Mouse (Mus musculus) midbrain, postnatal 0 days (tissue): ENCODE data around the gene Rhov. TPM values are rescaled to one million over a fixed set of nuclear protein-coding genes. Genes with fewer than 3 reads are reported as not detected.

ENCODE experiments used
- ATAC-seq: fragments of 200-750 bp; cut with Nextera tagmentation; 2 replicates; pipeline ENCODE4 v1.8.0; 2017; ENCODE audit warnings: moderate number of reproducible peaks, mild to moderate bottlenecking, moderate TSS enrichment, moderate library complexity; ENCODE audit not compliant: low FRiP score
- DNase-seq: peaks from one replicate; pipeline ENCODE4 v3.0.0-alpha.2; 2015; ENCODE audit warnings: low spot score
- H3K27ac ChIP-seq: fragments of 300-500 bp; sonication (generic); 2 replicates; pipeline ENCODE4 v1.5.1; 2014; ENCODE audit warnings: low read depth, mild to moderate bottlenecking, low read length, mixed read lengths
- H3K27me3 ChIP-seq: fragments of 300-500 bp; sonication (generic); 2 replicates; pipeline ENCODE4 v1.6.1; 2014; ENCODE audit warnings: low read length, control low read depth, mixed read lengths; ENCODE audit not compliant: insufficient read depth
- H3K36me3 ChIP-seq: fragments of 300-500 bp; sonication (generic); 2 replicates; pipeline ENCODE4 v1.6.1; 2014; ENCODE audit warnings: low read length, control low read depth, mixed read lengths; ENCODE audit not compliant: insufficient read depth
- H3K4me1 ChIP-seq: fragments of 300-500 bp; sonication (generic); 2 replicates; pipeline ENCODE4 v1.6.1; 2014; ENCODE audit warnings: mild to moderate bottlenecking, control low read depth, antibody characterized with exemption, low read length, mixed read lengths; ENCODE audit not compliant: insufficient read depth
- H3K4me2 ChIP-seq: fragments of 300-500 bp; sonication (generic); 2 replicates; pipeline ENCODE4 v1.6.1; 2014; ENCODE audit warnings: low read depth, mild to moderate bottlenecking, low read length, mixed read lengths; ENCODE audit not compliant: poor library complexity, severe bottlenecking
- H3K4me3 ChIP-seq: fragments of 300-500 bp; sonication (generic); 2 replicates; pipeline ENCODE4 v1.5.1; 2014; ENCODE audit warnings: low read depth, mild to moderate bottlenecking, low read length, moderate library complexity
- H3K9ac ChIP-seq: fragments of 300-500 bp; sonication (generic); replicated peaks from 2 replicates; pipeline ENCODE4 v1.6.1; 2014; ENCODE audit warnings: mild to moderate bottlenecking, low read length, moderate library complexity, mixed read lengths; ENCODE audit not compliant: poor library complexity, severe bottlenecking
- H3K9me3 ChIP-seq: fragments of 300-500 bp; sonication (generic); 2 replicates; pipeline ENCODE4 v1.6.1; 2016; ENCODE audit warnings: low read length, control low read depth
- CTCF ChIP-seq: IDR thresholded peaks from 2 replicates; pipeline ENCODE4 v1.5.1; 2016; ENCODE audit warnings: antibody characterized with exemption, mild to moderate bottlenecking
- WGBS: fragments of 180-500 bp; shearing (Covaris S2); extraction: QIAGEN DNeasy Blood & Tissue Kit; methylation state at CpG from one replicate; pipeline ENCODE4 v1.1.7; 2014; 5-methylcytosine and 5-hydroxymethylcytosine counted together
- polyA plus RNA-seq: library from polyadenylated mRNA; unstranded; fragments of >200 nt; fragmentation: Nextera tagmentation; extraction: Ambion mirVana; gene quantifications from 2 replicates; pipeline ENCODE4 v1.2.1, GENCODE M21; 2015
- total RNA-seq: library from RNA; depleted of rRNA; stranded (reverse); fragments of >200 nt; gene quantifications from 2 replicates; pipeline ENCODE4 v1.2.3, GENCODE M21; 2014

The Rhov gene
- total and polyA plus RNA-seq, 2 experiments from 2014 or later = 32.7 to 37.7 TPM

DNA sequence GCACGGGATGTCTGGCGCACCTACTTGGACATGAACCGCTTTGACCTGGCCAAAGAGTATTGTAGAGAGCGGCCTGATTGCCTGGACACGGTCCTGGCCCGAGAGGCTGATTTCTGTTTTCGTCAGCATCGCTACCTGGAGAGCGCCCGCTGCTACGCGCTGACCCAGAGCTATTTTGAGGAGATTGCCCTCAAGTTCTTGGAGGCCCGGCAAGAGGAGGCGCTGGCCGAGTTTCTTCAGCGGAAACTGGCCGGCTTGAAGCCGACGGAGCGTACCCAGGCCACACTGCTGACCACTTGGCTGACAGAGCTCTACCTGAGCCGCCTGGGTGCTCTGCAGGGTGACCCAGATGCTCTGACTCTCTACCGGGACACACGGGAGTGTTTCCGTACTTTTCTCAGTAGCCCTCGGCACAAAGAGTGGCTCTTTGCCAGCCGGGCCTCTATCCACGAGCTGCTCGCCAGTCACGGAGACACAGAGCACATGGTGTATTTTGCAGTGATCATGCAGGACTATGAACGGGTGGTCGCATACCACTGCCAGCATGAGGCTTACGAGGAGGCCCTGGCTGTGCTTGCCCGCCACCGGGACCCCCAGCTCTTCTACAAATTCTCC lies 22.8 kb upstream of the Rhov start:
- no peaks in the 10 kb centered on the region for H3K27me3 ChIP-seq
- ATAC-seq = no peak
- H3K9me3 ChIP-seq = no peaks in the 10 kb centered on the region
- peaks cover 67% of the 10 kb centered on the region for H3K36me3 ChIP-seq
- no peak for TF ChIP-seq CTCF
- no peak overlapping the region for H3K4me2 ChIP-seq
- DNase-seq = no peak
- H3K4me3 ChIP-seq = no peak overlapping the region
- H3K9ac ChIP-seq = no peak overlapping the region
- WGBS = 93% methylated on average over 34 of the region's 34 CpGs
- H3K4me1 ChIP-seq = no peaks in the 10 kb centered on the region
- H3K27ac ChIP-seq = no peak overlapping the region

DNA sequence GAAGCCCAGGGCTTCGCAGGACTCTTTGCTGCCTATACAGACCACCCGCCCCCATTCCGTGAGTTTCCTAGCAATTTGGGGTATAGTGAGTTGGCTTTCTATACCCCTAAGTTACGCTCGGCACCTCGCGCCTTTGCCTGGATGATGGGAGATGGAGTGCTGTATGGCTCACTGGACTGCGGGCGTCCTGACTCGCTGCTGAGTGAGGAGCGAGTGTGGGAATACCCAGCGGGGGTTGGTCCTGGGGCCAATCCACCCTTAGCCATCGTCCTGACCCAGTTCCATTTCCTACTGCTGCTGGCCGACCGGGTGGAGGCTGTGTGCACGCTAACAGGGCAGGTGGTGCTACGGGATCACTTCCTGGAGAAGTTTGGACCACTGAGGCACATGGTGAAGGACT lies 22.2 kb upstream of the Rhov start:
- no peak for TF ChIP-seq CTCF

DNA sequence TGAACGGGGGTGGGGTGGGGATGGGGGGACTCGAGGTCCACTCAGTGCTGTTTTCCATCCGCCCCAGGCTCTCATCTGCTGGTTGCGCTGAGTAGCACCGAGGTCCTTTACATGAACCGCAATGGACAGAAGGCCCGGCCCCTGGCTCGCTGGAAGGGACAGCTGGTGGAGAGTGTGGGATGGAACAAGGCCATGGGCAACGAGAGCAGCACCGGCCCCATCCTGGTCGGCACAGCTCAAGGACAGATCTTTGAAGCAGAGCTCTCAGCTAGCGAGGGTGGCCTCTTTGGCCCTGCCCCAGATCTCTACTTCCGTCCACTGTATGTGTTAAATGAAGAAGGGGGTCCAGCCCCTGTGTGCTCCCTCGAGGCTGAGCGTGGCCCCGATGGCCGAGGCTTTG lies 21.8 kb upstream of the Rhov start:
- Histone ChIP-seq H3K27ac (no peak overlapping the region), H3K4me2 (no peak overlapping the region), H3K9me3 (no peaks in the 10 kb centered on the region), H3K4me3 (no peak overlapping the region), H3K36me3 (peaks cover 57% of the 10 kb centered on the region), H3K9ac (no peak overlapping the region), H3K27me3 (no peaks in the 10 kb centered on the region), H3K4me1 (no peaks in the 10 kb centered on the region)
- 97% methylated on average over 17 of the region's 17 CpGs for WGBS
- ATAC-seq = no peak
- DNase-seq = no peak
- TF ChIP-seq CTCF = no peak

More for the DNA sequence above, 22.2 kb upstream of the Rhov start:
- ATAC-seq = no peak
- Histone ChIP-seq H3K9me3 (no peaks in the 10 kb centered on the region), H3K4me1 (no peaks in the 10 kb centered on the region), H3K36me3 (peaks cover 62% of the 10 kb centered on the region), H3K9ac (no peak overlapping the region), H3K27ac (no peak overlapping the region), H3K4me2 (no peak overlapping the region), H3K27me3 (no peaks in the 10 kb centered on the region), H3K4me3 (no peak overlapping the region)
- DNase-seq = no peak
- WGBS = 93% methylated on average over 17 of the region's 17 CpGs

DNA sequence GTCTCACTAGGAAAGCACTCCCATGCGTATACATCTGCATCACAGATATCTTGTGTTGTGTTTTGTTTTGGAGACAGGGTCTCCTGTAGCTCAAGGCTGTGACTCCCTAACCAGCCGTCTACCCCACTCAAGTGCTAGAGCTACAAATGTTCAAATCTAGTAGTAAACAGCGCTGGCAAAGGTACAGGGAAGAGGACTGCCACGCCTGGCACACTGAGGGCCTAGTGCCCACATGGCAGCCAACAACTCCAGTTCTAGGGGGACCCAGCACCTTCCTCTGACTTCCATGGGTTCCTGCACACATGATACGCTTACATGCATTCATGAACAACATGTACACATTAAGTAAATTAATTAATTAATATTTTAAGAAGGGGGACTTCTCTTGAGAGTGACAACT lies 21.2 kb upstream of the Rhov start:
- Histone ChIP-seq H3K4me3 (no peak overlapping the region), H3K27ac (no peak overlapping the region), H3K27me3 (no peaks in the 10 kb centered on the region), H3K4me1 (no peaks in the 10 kb centered on the region), H3K4me2 (no peak overlapping the region), H3K9me3 (no peaks in the 10 kb centered on the region), H3K9ac (no peak overlapping the region), H3K36me3 (peaks cover 52% of the 10 kb centered on the region)
- no peak for DNase-seq
- 94% methylated on average over 5 of the region's 5 CpGs for WGBS
- no peak for ATAC-seq
- no peak for TF ChIP-seq CTCF

DNA sequence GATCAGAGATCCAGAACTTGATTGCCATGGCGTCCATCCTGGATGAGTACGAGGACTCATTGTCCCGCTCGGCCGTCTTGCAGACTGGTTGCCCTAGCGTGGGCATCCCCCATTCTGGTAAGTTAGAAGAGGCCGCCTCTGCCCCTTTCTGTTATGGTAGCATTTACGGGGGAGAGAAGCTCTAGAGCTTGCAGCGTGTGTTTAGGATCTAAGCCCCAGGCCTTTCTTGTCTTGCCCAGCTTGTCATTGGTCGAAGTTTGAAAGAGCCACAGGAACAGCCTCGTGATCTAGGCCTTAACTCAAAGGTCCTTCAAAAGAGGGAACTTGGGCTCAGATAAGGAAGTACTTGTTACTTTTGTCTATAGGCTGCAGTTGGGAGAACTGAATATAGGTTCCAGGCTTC lies 17.9 kb upstream of the Rhov start:
- Histone ChIP-seq H3K27ac (peak overlapping the region; percentile 48; the same call in 1 of the 2 replicates), H3K36me3 (peaks cover 33% of the 10 kb centered on the region), H3K4me2 (peak overlapping the region; percentile 87), H3K9me3 (no peaks in the 10 kb centered on the region), H3K9ac (peak overlapping the region; percentile 78), H3K4me3 (peak overlapping the region; percentile 70), H3K4me1 (no peaks in the 10 kb centered on the region), H3K27me3 (no peaks in the 10 kb centered on the region)
- no peak for TF ChIP-seq CTCF
- 2% methylated on average over 11 of the region's 11 CpGs for WGBS
- ATAC-seq (0 out of 2 replicates have a peak, but pooled peaks have one; percentile 8), DNase-seq (no peak)

DNA sequence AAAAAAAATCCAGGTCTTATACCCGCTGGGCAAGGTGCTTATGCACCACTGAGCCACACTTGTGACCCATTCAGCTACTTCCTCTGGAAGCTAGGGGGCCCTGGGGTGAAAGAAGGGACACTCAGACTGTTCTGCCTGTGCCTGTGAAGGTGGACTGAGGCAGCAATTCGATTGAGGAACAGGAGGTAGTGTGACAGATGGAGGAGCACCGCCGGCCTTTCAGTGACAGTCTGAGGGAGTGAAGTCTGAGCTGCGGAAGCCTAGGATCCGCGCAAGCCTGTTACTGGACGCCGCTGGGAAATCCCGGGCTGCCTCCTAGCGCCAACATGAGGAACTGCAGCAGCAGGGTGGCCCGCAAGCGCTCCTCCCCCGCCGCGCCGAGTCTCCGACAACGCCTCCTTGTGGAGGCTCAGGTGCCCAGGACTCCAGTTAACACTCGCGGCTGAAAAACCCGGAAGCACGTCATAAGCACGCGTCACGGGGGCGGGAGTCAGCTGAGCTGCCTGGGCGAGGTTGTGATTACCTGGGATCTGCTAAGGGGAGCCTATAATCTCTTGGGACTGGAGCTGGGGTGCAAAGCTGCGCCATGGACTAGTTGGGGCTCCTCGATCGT lies 17.3 kb upstream of the Rhov start, which contains the start of gene Vps18:
TSS of gene Vps18 (plus strand) at position 471 of the 613 bp plus-strand sequence.
- TF ChIP-seq CTCF = peak; percentile 99
- WGBS = under 1% methylated on average over 31 of the region's 31 CpGs
- peak; percentile 93 for ATAC-seq

More for the DNA sequence above, 17.3 kb upstream of the Rhov start, which contains the start of gene Vps18:
- H3K27ac ChIP-seq = peak within 1 kb of the TSS; percentile 48; the same call in 1 of the 2 replicates
- peak within 1 kb of the TSS; percentile 87 for H3K4me2 ChIP-seq
- no peaks in the 10 kb centered on the region for H3K27me3 ChIP-seq
- peaks cover 26% of the 10 kb centered on the region for H3K36me3 ChIP-seq
- H3K9ac ChIP-seq = peak within 1 kb of the TSS; percentile 78
- H3K4me3 ChIP-seq = peak within 1 kb of the TSS; percentile 70
- DNase-seq = peak; percentile 97
- no peaks in the 10 kb centered on the region for H3K4me1 ChIP-seq
- H3K9me3 ChIP-seq = no peaks in the 10 kb centered on the region
